Mouse (Mus musculus): Measurements from ENCODE around the gene Prr14l. TPM values are rescaled to one million over a fixed set of nuclear protein-coding genes. Genes with fewer than 3 reads are reported as not detected.

Gene Prr14l
- polyA plus RNA-seq, 1 experiment from 2014 or later: 8.3 TPM

Other genes starting within 250 kb of the Prr14l start
- gene Yes1, start 243.1 kb downstream of the Prr14l start, polyA plus RNA-seq (2018): 0.14 TPM in 1 of 3 replicates, not detected in the others
- gene Pisd, start 68.6 kb downstream of the Prr14l start, polyA plus RNA-seq (2018): 95.0 to 105 TPM (median 99.2 TPM) in 3 replicates
- gene Gm20671, start 27.1 kb downstream of the Prr14l start, polyA plus RNA-seq (2018): not detected in 3 replicates
- gene Depdc5, start 9.4 kb upstream of the Prr14l start, polyA plus RNA-seq (2018): 9.7 to 14.0 TPM (median 13.7 TPM) in 3 replicates
- 285 to 859 TPM (median 563 TPM) in 3 replicates for gene Ywhah, start 164.6 kb upstream of the Prr14l start, polyA plus RNA-seq (2018)
- not detected in 3 replicates for gene Slc5a1, start 250.0 kb upstream of the Prr14l start, polyA plus RNA-seq (2018)